Mouse (Mus musculus) kidney, embryonic 15.5 days (tissue): ENCODE results near the gene Vps13c. TPM values are rescaled to one million over a fixed set of nuclear protein-coding genes. Genes with fewer than 3 reads are reported as not detected.

Experiments used
- ATAC-seq: fragments of 200-750 bp; cut with Nextera tagmentation; replicated peaks from 2 replicates; pipeline ENCODE4 v1.8.0; 2017; ENCODE audit warnings: moderate TSS enrichment; ENCODE audit not compliant: low FRiP score
- H3K27ac ChIP-seq: fragments of 300-500 bp; sonication (generic); 2 replicates; pipeline ENCODE4 v1.5.1; 2015; ENCODE audit warnings: mild to moderate bottlenecking, inconsistent platforms
- H3K27me3 ChIP-seq: fragments of 300-500 bp; sonication (generic); 2 replicates; pipeline ENCODE4 v1.6.1; 2015; ENCODE audit warnings: inconsistent platforms
- H3K36me3 ChIP-seq: fragments of 300-500 bp; sonication (generic); 2 replicates; pipeline ENCODE4 v1.6.1; 2015; ENCODE audit warnings: inconsistent platforms
- H3K4me1 ChIP-seq: fragments of 300-500 bp; sonication (generic); 2 replicates; pipeline ENCODE4 v1.6.1; 2015; ENCODE audit warnings: inconsistent platforms
- H3K4me2 ChIP-seq: fragments of 300-500 bp; sonication (generic); 2 replicates; pipeline ENCODE4 v1.6.1; 2015; ENCODE audit warnings: moderate library complexity, mild to moderate bottlenecking, inconsistent platforms
- H3K4me3 ChIP-seq: fragments of 300-500 bp; sonication (generic); replicated peaks from 2 replicates; pipeline ENCODE4 v1.5.1; 2015; ENCODE audit warnings: mild to moderate bottlenecking, inconsistent platforms
- H3K9ac ChIP-seq: fragments of 300-500 bp; sonication (generic); 2 replicates; pipeline ENCODE4 v1.6.1; 2015; ENCODE audit warnings: mild to moderate bottlenecking, inconsistent platforms
- H3K9me3 ChIP-seq: fragments of 300-500 bp; sonication (generic); replicated peaks from 2 replicates; pipeline ENCODE4 v1.6.1; 2016; ENCODE audit warnings: inconsistent platforms
- WGBS: fragments of 180-500 bp; shearing (Covaris S2); methylation state at CpG from one replicate; pipeline ENCODE4 v1.1.7; 2015; ENCODE audit warnings: mixed read lengths; 5-methylcytosine and 5-hydroxymethylcytosine counted together
- polyA plus RNA-seq: library from polyadenylated mRNA; unstranded; fragments of >200 nt; fragmentation: Nextera tagmentation; extraction: Ambion mirVana; gene quantifications from 2 replicates; pipeline ENCODE4 v1.2.1, GENCODE M21; 2015

Gene Vps13c
- polyA plus RNA-seq: 4.1 and 4.3 TPM in 2 replicates

GRCm38 (mm10) chr9:67839981-67840859 lies at the start of gene Vps13c:
Gene Vps13c (plus strand): TSS chr9:67840396.
- peaks cover 16% of the 10 kb centered on the region for H3K4me1 ChIP-seq
- H3K9ac ChIP-seq: peak within 1 kb of the TSS; percentile 61
- H3K4me2 ChIP-seq: peak within 1 kb of the TSS; percentile 81
- H3K4me3 ChIP-seq: peak within 1 kb of the TSS; percentile 84
- no peaks in the 10 kb centered on the region for H3K36me3 ChIP-seq
- no peaks in the 10 kb centered on the region for H3K9me3 ChIP-seq
- H3K27ac ChIP-seq: peak within 1 kb of the TSS; percentile 62
- no peaks in the 10 kb centered on the region for H3K27me3 ChIP-seq
- peak; percentile 97 for ATAC-seq
- 0% methylated on average over 48 of the region's 53 CpGs for WGBS

DNA sequence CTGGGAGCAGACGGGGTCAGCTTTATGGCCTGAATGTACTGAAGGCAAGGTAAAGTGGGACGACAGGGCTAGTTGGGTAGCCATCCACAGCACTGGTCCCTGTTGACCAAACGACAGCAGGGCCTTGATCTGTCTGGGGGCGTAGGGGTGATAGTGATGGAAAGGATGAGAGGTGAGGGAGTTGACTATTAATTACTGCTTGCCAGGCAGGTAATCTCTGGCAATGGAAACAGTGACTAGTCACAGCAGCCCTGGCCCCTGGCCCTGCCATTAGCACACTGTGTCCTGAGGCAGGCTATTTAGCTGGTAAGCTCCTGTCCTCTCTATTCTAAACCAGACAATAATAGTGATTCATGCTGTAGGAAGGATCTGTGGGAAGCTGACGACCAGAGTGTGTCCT lies 47.8 kb upstream of the Vps13c start:
- H3K27ac ChIP-seq: no peak overlapping the region
- no peak overlapping the region for H3K4me2 ChIP-seq
- H3K27me3 ChIP-seq: no peaks in the 10 kb centered on the region
- H3K9me3 ChIP-seq: no peaks in the 10 kb centered on the region
- no peak for ATAC-seq
- H3K4me3 ChIP-seq: no peak overlapping the region
- H3K4me1 ChIP-seq: 0 out of 2 replicates have a peak, but pooled peaks cover 3% of the 10 kb centered on the region
- H3K36me3 ChIP-seq: no peaks in the 10 kb centered on the region
- 53% methylated on average over 5 of the region's 5 CpGs for WGBS
- H3K9ac ChIP-seq: no peak overlapping the region

DNA sequence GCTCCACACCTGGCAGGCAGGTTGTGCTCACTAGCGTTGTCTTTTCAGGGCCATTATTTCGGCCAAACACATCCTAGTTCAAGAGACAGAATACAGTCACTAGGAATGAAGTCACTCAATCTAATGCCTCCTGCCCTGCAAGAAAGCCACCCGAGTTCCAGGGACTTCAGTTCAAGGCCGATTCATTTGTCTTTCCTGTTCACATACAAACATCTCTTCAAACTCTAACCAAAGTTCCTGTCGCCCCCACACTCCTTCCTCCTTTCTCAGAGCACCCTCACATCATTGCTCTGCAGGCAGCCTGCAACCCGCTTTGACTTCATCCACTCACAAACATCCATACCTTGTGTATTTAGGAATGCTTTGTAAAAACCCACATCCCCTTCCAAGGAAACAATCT lies 46.7 kb upstream of the Vps13c start:
- no peak overlapping the region for H3K27ac ChIP-seq
- H3K27me3 ChIP-seq: no peaks in the 10 kb centered on the region
- H3K9ac ChIP-seq: no peak overlapping the region
- H3K4me3 ChIP-seq: no peak overlapping the region
- ATAC-seq: no peak
- no peak overlapping the region for H3K4me2 ChIP-seq
- 68% methylated on average over 6 of the region's 6 CpGs for WGBS
- no peaks in the 10 kb centered on the region for H3K36me3 ChIP-seq
- H3K9me3 ChIP-seq: no peaks in the 10 kb centered on the region
- H3K4me1 ChIP-seq: 0 out of 2 replicates have a peak, but pooled peaks cover 3% of the 10 kb centered on the region

GRCm38 (mm10) chr9:67794216-67794615 lies 46.0 kb upstream of the Vps13c start:
- 67% methylated on average over 1 of the region's 1 CpGs for WGBS
- no peak overlapping the region for H3K4me3 ChIP-seq

GRCm38 (mm10) chr9:67794668-67795067 lies 45.5 kb upstream of the Vps13c start:
- WGBS: 93% methylated on average over 4 of the region's 4 CpGs
- no peak overlapping the region for H3K27ac ChIP-seq
- H3K27me3 ChIP-seq: no peaks in the 10 kb centered on the region
- H3K4me2 ChIP-seq: no peak overlapping the region
- peaks cover 10% of the 10 kb centered on the region; the same call in 1 of the 2 replicates for H3K4me1 ChIP-seq
- H3K9ac ChIP-seq: no peak overlapping the region
- H3K36me3 ChIP-seq: no peaks in the 10 kb centered on the region
- no peaks in the 10 kb centered on the region for H3K9me3 ChIP-seq
- no peak overlapping the region for H3K4me3 ChIP-seq
- ATAC-seq: no peak

More at GRCm38 (mm10) chr9:67794216-67794615, 46.0 kb upstream of the Vps13c start:
- ATAC-seq: no peak
- peaks cover 5% of the 10 kb centered on the region; the same call in 1 of the 2 replicates for H3K4me1 ChIP-seq
- H3K9ac ChIP-seq: no peak overlapping the region
- H3K9me3 ChIP-seq: no peaks in the 10 kb centered on the region
- no peaks in the 10 kb centered on the region for H3K27me3 ChIP-seq
- H3K36me3 ChIP-seq: no peaks in the 10 kb centered on the region
- H3K4me2 ChIP-seq: no peak overlapping the region
- H3K27ac ChIP-seq: no peak overlapping the region

DNA sequence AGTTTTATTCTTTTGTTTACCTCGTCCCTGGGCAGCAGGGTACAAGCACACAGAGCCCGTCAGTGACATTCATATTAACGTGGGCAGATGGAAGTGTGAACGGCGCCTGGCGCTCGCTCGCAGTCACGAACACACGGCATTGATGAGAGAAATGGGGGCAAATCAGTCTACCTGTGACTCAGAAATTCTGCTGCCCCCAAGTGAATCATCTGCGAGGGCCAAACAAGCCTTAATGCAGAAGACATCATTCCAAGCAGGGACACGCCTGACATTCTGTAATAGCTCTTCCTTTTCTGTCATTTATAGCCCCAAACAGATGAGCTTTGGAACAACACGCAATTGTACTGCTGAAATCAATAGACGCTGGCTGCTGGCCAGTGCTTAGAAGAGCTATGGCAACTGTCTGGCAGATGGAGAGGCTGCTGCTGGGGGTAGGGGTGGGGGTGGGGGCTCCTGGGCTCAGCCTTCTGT lies 45.0 kb upstream of the Vps13c start:
- Histone ChIP-seq H3K36me3 (no peaks in the 10 kb centered on the region), H3K27me3 (no peaks in the 10 kb centered on the region), H3K9ac (no peak overlapping the region), H3K9me3 (no peaks in the 10 kb centered on the region), H3K27ac (no peak overlapping the region), H3K4me2 (no peak overlapping the region), H3K4me3 (no peak overlapping the region), H3K4me1 (peaks cover 11% of the 10 kb centered on the region; the same call in 1 of the 2 replicates)
- ATAC-seq: no peak
- WGBS: 72% methylated on average over 14 of the region's 14 CpGs

DNA sequence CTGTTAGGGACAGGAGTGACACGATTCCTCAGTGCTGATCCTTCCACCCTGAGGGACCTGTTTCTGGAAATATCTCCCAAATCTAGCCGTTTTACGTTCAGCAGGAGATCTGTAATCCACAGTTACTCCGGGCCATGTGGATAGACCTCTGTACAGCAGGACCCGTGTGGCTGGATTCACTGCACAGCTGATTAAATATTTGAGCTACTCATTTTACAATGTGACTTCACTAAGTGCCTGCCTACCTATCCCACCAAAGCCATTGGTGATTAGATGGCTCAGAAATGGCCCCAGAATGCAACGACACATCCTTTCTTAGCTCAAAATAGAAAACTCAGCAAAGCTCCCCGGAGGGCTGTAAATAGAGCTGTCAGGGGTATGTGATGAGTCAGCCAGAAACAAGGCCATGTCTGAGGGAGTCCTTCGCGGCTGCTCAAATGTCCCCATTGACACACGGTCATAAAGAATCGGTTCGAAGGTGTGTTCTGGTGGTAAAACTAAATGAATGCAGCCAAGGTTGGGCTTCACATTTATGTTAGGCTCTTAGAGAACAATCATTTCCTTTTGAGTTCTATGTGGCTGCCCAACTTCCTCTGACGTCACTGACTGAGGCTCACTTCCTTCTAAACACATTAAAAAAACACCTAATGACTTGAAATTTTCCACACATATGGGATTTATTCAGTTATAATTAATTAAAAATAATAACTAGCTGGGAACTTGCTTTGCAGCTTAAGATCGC lies 40.9 kb upstream of the Vps13c start:
- Histone ChIP-seq H3K36me3 (no peaks in the 10 kb centered on the region), H3K27ac (no peak overlapping the region), H3K9ac (no peak overlapping the region)

DNA sequence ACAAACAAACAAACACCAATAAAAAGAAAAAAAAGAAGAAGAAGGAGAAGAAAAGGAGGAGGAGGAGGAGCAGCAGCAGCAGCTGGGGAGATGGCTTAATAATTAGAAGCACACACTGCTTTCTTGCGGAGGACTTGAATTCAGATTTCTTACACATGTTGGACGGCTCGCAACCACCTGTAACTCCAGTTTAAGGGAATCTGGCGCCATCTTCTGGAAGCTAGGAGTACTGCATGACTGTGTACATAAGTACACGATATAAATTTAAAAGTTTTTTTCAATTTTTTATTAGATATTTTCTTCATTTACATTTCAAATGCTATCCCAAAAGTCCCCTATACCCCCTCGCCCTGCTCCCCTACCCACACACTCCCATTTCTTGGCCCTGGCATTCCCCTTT lies 38.0 kb upstream of the Vps13c start:
- H3K4me3 ChIP-seq: no peak overlapping the region
- H3K27me3 ChIP-seq: no peaks in the 10 kb centered on the region
- no peaks in the 10 kb centered on the region for H3K36me3 ChIP-seq
- WGBS: 41% methylated on average over 6 of the region's 6 CpGs
- H3K9ac ChIP-seq: no peak overlapping the region
- no peak overlapping the region for H3K4me2 ChIP-seq
- no peak for ATAC-seq
- peaks cover 8% of the 10 kb centered on the region; the same call in 1 of the 2 replicates for H3K4me1 ChIP-seq
- H3K27ac ChIP-seq: no peak overlapping the region
- H3K9me3 ChIP-seq: no peaks in the 10 kb centered on the region

More for the DNA sequence above, 40.9 kb upstream of the Vps13c start:
- Histone ChIP-seq H3K27me3 (no peaks in the 10 kb centered on the region), H3K4me2 (no peak overlapping the region), H3K4me3 (no peak overlapping the region), H3K4me1 (peaks cover 11% of the 10 kb centered on the region; the same call in 1 of the 2 replicates), H3K9me3 (no peaks in the 10 kb centered on the region)
- 33% methylated on average over 14 of the region's 14 CpGs for WGBS
- no peak for ATAC-seq

- H3K4me3 ChIP-seq: no peak overlapping the region
- no peak for ATAC-seq
- no peaks in the 10 kb centered on the region for H3K9me3 ChIP-seq
- H3K4me2 ChIP-seq: no peak overlapping the region
- 0 out of 2 replicates have a peak, but pooled peaks cover 2% of the 10 kb centered on the region for H3K4me1 ChIP-seq
- 63% methylated on average over 5 of the region's 5 CpGs for WGBS
- H3K27me3 ChIP-seq: no peaks in the 10 kb centered on the region
- H3K9ac ChIP-seq: no peak overlapping the region
- H3K36me3 ChIP-seq: no peaks in the 10 kb centered on the region
- H3K27ac ChIP-seq: no peak overlapping the region
Observed at GRCm38 (mm10) chr9:67807000-67807399, 33.2 kb upstream of the Vps13c start.

DNA sequence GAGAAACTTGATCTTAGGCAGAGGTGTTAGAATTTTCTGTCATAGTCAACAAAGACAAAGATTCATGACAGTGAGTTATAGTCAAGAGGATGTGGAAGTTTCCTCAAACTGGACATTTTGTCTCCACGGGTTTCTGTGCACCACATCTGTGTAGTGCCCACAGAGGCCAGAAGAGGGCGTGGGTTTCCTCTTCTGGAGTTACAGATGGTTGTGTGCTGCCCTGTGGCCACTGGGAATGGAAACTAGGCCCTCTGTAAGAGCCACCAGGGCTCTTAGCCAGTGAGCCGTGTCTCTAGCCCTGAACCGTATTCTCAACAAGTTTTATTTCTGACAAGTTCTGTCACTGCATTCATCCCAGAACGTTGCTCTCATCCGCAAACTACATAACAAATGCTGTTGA lies 29.7 kb upstream of the Vps13c start:
- no peak overlapping the region for H3K9ac ChIP-seq
- no peaks in the 10 kb centered on the region for H3K27me3 ChIP-seq
- no peak for ATAC-seq
- no peaks in the 10 kb centered on the region for H3K36me3 ChIP-seq
- H3K9me3 ChIP-seq: no peaks in the 10 kb centered on the region
- 60% methylated on average over 6 of the region's 6 CpGs for WGBS
- H3K4me3 ChIP-seq: no peak overlapping the region
- H3K27ac ChIP-seq: no peak overlapping the region
- H3K4me2 ChIP-seq: no peak overlapping the region
- H3K4me1 ChIP-seq: peaks cover 19% of the 10 kb centered on the region

- no peak overlapping the region for H3K4me3 ChIP-seq
- H3K27ac ChIP-seq: no peak overlapping the region
- no peaks in the 10 kb centered on the region for H3K27me3 ChIP-seq
- H3K9ac ChIP-seq: no peak overlapping the region
- 75% methylated on average over 3 of the region's 3 CpGs for WGBS
- H3K9me3 ChIP-seq: no peaks in the 10 kb centered on the region
- H3K4me1 ChIP-seq: peaks cover 19% of the 10 kb centered on the region
- H3K4me2 ChIP-seq: no peak overlapping the region
- ATAC-seq: no peak
- no peaks in the 10 kb centered on the region for H3K36me3 ChIP-seq
Observed at GRCm38 (mm10) chr9:67811116-67811515, 29.1 kb upstream of the Vps13c start.

- Histone ChIP-seq H3K4me1 (peaks cover 25% of the 10 kb centered on the region), H3K4me3 (no peak overlapping the region), H3K27me3 (no peaks in the 10 kb centered on the region), H3K4me2 (peak overlapping the region; percentile 43; the same call in 1 of the 2 replicates), H3K36me3 (no peaks in the 10 kb centered on the region), H3K27ac (peak overlapping the region; percentile 70), H3K9me3 (no peaks in the 10 kb centered on the region), H3K9ac (no peak overlapping the region)
- no peak for ATAC-seq
- 46% methylated on average over 4 of the region's 4 CpGs for WGBS
Observed at GRCm38 (mm10) chr9:67813171-67813570, 27.0 kb upstream of the Vps13c start.
